Mouse (Mus musculus) kidney, embryonic 16.5 days (tissue): ENCODE data around the gene Tbl3. TPM values are rescaled to one million over a fixed set of nuclear protein-coding genes. Genes with fewer than 3 reads are reported as not detected.
A peak's percentile ranks its signal among the peaks of the same experiment; 100 is the strongest.
"Not testable (repeated sequence)": the region's sequence is repeated elsewhere in the genome, so short reads cannot be mapped to it uniquely, and the experiment has no call there.

ENCODE experiments used
- ATAC-seq: fragments of 200-750 bp; cut with Nextera tagmentation; 2 replicates; pipeline ENCODE4 v1.8.0; 2017; ENCODE audit warnings: moderate TSS enrichment; ENCODE audit not compliant: low FRiP score, low TSS enrichment
- H3K27ac ChIP-seq: fragments of 300-500 bp; sonication (generic); 2 replicates; pipeline ENCODE4 v1.5.1; 2014; ENCODE audit warnings: low read length
- H3K27me3 ChIP-seq: fragments of 300-500 bp; sonication (generic); 2 replicates; pipeline ENCODE4 v1.6.1; 2014; ENCODE audit warnings: low read length, control low read depth, mixed read lengths; ENCODE audit not compliant: insufficient read depth
- H3K36me3 ChIP-seq: fragments of 300-500 bp; sonication (generic); 2 replicates; pipeline ENCODE4 v1.6.1; 2014; ENCODE audit warnings: low read length, control low read depth, mixed read lengths; ENCODE audit not compliant: insufficient read depth
- H3K4me1 ChIP-seq: fragments of 300-500 bp; sonication (generic); 2 replicates; pipeline ENCODE4 v1.6.1; 2014; ENCODE audit warnings: low read length, control low read depth, mixed read lengths; ENCODE audit not compliant: insufficient read depth
- H3K4me2 ChIP-seq: fragments of 300-500 bp; sonication (generic); replicated peaks from 2 replicates; pipeline ENCODE4 v1.6.1; 2014; ENCODE audit warnings: low read depth, low read length
- H3K4me3 ChIP-seq: fragments of 300-500 bp; sonication (generic); 2 replicates; pipeline ENCODE4 v1.5.1; 2014; ENCODE audit warnings: mild to moderate bottlenecking, low read length
- H3K9ac ChIP-seq: fragments of 300-500 bp; sonication (generic); replicated peaks from 2 replicates; pipeline ENCODE4 v1.6.1; 2014; ENCODE audit warnings: low read length
- H3K9me3 ChIP-seq: fragments of 300-500 bp; sonication (generic); 2 replicates; pipeline ENCODE4 v1.6.1; 2016; ENCODE audit warnings: low read length, control low read depth
- WGBS: fragments of 180-500 bp; shearing (Covaris S2); extraction: QIAGEN DNeasy Blood & Tissue Kit; methylation state at CpG from one replicate; pipeline ENCODE4 v1.1.7; 2014; 5-methylcytosine and 5-hydroxymethylcytosine counted together
- polyA plus RNA-seq: library from polyadenylated mRNA; unstranded; fragments of >200 nt; fragmentation: Nextera tagmentation; extraction: Ambion mirVana; gene quantifications from 2 replicates; pipeline ENCODE4 v1.2.1, GENCODE M21; 2015

The Tbl3 gene
- polyA plus RNA-seq, 1 experiment from 2014 or later: 107 TPM

DNA sequence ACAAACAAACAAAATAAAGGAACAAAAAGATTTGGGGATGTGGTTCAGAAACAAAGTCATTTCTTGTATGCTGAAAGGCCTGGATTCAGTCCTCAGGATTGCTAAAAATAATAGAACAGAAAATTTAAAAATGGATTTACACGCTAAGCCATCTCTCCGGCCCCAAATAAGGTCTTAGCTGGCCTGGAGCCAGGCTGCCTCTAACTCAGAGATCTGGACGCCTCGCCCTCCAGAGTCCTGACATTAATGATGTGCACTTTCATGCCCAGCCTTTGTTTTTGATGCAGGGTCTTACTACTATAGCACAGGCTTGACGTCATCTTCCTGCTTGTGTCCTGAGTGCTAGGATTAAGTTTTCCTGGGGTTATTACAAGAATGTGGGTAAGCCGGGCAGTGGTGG lies 21.6 kb upstream of the Tbl3 start:
- Histone ChIP-seq H3K36me3 (no peaks in the 10 kb centered on the region), H3K4me3 (no peak overlapping the region), H3K9me3 (no peaks in the 10 kb centered on the region), H3K4me1 (no peaks in the 10 kb centered on the region), H3K9ac (no peak overlapping the region), H3K27me3 (no peaks in the 10 kb centered on the region), H3K27ac (no peak overlapping the region), H3K4me2 (no peak overlapping the region)
- no peak for ATAC-seq
- whole genome bisulfite sequencing: 71% methylated on average over 6 of the region's 6 CpGs

GRCm38 (mm10) chr17:24728184-24728583 lies 20.7 kb upstream of the Tbl3 start:
- peaks cover 3% of the 10 kb centered on the region for H3K4me1 ChIP-seq
- H3K9me3 ChIP-seq: no peaks in the 10 kb centered on the region
- no peaks in the 10 kb centered on the region for H3K36me3 ChIP-seq
- H3K4me3 ChIP-seq: no peak overlapping the region
- no peaks in the 10 kb centered on the region for H3K27me3 ChIP-seq
- no peak overlapping the region for H3K9ac ChIP-seq
- H3K4me2 ChIP-seq: no peak overlapping the region
- ATAC-seq: no peak
- 75% methylated on average over 17 of the region's 17 CpGs for WGBS
- no peak overlapping the region for H3K27ac ChIP-seq

GRCm38 (mm10) chr17:24727618-24728017 lies 20.2 kb upstream of the Tbl3 start, which contains the start of gene Rpl3l:
Rpl3l (plus strand) TSS chr17:24727820.
- ATAC-seq: no peak
- WGBS: 69% methylated on average over 2 of the region's 2 CpGs

DNA sequence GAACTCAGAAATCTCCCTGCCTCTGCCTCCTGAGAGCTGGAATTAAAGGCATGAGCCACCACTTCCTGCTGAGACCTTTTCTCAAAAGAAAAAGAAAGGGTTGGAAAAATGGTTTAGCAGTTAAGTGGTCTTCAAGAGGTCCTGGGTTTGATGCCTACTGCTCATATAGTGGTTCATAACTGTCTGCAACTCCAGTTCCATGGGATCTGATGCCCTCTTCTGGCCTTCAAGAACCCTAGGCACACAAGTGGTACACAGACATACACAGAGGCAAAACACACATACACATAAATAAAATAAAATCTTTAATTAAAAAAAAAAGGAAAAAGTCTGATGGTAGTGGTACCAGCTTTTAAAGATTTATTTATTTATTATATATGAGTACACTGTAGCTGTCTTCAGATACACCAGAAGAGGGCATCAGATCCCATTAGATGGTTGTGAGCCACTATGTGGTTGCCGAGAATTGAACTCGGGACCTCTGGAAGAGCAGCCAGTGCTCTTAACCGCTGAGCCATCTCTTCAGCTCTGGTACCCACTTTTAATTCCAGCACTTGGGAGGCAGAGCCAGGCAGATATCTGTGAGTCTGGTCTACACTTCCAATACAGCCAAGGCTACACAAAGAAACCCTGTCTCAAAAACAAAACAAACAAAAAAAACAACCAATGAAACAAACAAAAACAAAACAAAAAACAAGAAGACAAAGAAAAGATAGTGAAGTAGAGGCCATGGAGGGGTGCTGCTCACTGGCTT lies 18.4 kb upstream of the Tbl3 start:
- 70% methylated on average over 3 of the region's 3 CpGs for WGBS
- no peak overlapping the region for H3K9ac ChIP-seq
- H3K27me3 ChIP-seq: no peaks in the 10 kb centered on the region
- no peak for ATAC-seq
- H3K9me3 ChIP-seq: no peaks in the 10 kb centered on the region
- H3K4me3 ChIP-seq: no peak overlapping the region
- no peak overlapping the region for H3K4me2 ChIP-seq
- H3K27ac ChIP-seq: no peak overlapping the region
- peaks cover 25% of the 10 kb centered on the region for H3K4me1 ChIP-seq
- H3K36me3 ChIP-seq: peaks cover 16% of the 10 kb centered on the region

More at GRCm38 (mm10) chr17:24727618-24728017, 20.2 kb upstream of the Tbl3 start, which contains the start of gene Rpl3l:
- Histone ChIP-seq H3K4me2 (no peak within 1 kb of the TSS), H3K36me3 (0 out of 2 replicates have a peak, but pooled peaks cover 1% of the 10 kb centered on the region), H3K9ac (no peak within 1 kb of the TSS; the same call in 1 of the 2 replicates), H3K4me3 (no peak within 1 kb of the TSS), H3K9me3 (no peaks in the 10 kb centered on the region), H3K4me1 (peaks cover 9% of the 10 kb centered on the region), H3K27me3 (no peaks in the 10 kb centered on the region), H3K27ac (no peak within 1 kb of the TSS)

- ATAC-seq: peak; percentile 75
These were observed 16.7 kb upstream of the Tbl3 start, which contains the start of gene Ndufb10 for GRCm38 (mm10) chr17:24724184-24724583. Ndufb10 (minus strand) TSS chr17:24724478.

GRCm38 (mm10) chr17:24723881-24724180 lies 16.4 kb upstream of the Tbl3 start:
- Histone ChIP-seq H3K4me1 (peaks cover 27% of the 10 kb centered on the region), H3K9ac (peak overlapping the region; percentile 87), H3K36me3 (peaks cover 16% of the 10 kb centered on the region), H3K27ac (peak overlapping the region; percentile 87), H3K4me3 (peak overlapping the region; percentile 96), H3K9me3 (no peaks in the 10 kb centered on the region), H3K4me2 (peak overlapping the region; percentile 82), H3K27me3 (no peaks in the 10 kb centered on the region)
- WGBS: under 1% methylated on average over 15 of the region's 15 CpGs
- peak; percentile 8 for ATAC-seq

More at GRCm38 (mm10) chr17:24724184-24724583, 16.7 kb upstream of the Tbl3 start, which contains the start of gene Ndufb10:
- H3K9me3 ChIP-seq: no peaks in the 10 kb centered on the region
- peaks cover 25% of the 10 kb centered on the region for H3K4me1 ChIP-seq
- peaks cover 16% of the 10 kb centered on the region for H3K36me3 ChIP-seq
- no peaks in the 10 kb centered on the region for H3K27me3 ChIP-seq
- 0% methylated on average over 30 of the region's 30 CpGs for WGBS
- peak within 1 kb of the TSS; percentile 96 for H3K4me3 ChIP-seq
- H3K27ac ChIP-seq: peak within 1 kb of the TSS; percentile 87
- H3K4me2 ChIP-seq: peak within 1 kb of the TSS; percentile 82
- peak within 1 kb of the TSS; percentile 87 for H3K9ac ChIP-seq

- H3K27ac ChIP-seq: peak overlapping the region; percentile 87
- WGBS: under 1% methylated on average over 12 of the region's 12 CpGs
- peaks cover 16% of the 10 kb centered on the region for H3K36me3 ChIP-seq
- H3K4me2 ChIP-seq: peak overlapping the region; percentile 82
- peak overlapping the region; percentile 96 for H3K4me3 ChIP-seq
- H3K27me3 ChIP-seq: no peaks in the 10 kb centered on the region
- no peaks in the 10 kb centered on the region for H3K9me3 ChIP-seq
- H3K4me1 ChIP-seq: peaks cover 32% of the 10 kb centered on the region
- peak overlapping the region; percentile 87 for H3K9ac ChIP-seq
- no peak for ATAC-seq
These were observed 15.8 kb upstream of the Tbl3 start for GRCm38 (mm10) chr17:24723122-24723880.

DNA sequence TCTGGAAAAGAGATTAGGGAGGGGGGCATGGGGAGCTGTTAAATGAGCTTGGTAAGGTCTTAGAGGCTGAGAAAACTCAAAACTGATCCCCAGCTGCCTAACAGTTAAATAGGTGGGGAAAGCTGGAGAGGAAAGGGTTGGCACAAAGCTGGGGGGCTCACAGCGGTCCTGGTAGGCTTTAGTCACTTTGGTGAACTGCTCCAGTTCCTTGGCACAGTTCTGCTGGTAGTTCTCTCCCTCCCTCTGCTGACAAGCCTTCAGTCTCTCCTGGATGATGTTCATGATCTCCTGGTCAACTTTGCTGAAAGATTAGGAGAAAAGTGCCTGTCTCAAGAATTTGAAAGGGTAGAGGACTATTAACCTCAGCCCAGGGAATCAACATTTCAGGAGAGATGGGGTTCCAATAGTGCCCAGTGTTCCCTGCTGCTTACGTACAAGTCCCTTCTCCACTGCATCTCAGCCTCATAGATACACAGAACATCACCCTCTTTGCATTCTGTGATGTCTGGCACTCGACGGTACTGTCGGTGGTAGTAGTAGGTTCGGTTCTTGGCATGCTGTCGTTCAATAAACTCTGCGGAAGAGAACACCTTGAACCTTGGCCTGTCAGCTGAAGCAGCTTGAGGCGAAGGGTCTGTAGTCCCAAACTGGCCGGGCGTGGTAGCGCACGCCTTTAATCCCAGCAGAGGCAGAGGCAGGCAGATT lies 14.9 kb upstream of the Tbl3 start:
- H3K27ac ChIP-seq: peak overlapping the region; percentile 33; the same call in 1 of the 2 replicates

DNA sequence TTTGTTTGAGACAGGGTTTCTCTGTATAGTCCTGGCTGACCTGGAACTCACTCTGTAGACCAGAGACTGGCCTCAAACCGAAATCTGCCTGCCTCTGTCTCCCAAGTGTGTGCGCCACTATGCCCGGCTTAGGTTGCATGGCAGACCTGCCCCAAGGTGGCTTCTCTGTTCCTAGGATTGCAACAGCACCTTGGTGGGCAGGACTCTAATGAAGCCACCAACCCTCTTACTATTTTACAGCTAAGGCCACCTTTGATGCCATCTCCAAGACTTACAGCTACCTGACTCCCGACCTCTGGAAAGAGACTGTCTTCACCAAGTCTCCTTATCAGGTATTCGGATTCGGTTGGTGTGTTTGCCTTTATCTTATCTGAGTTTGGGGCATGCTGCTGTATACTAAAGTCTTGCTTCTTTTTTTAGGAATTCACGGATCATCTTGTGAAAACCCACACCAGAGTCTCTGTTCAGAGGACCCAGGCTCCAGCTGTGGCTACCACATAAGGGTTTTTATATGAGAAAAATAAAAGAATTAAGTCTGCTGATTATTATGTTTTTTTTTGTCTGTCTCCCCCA lies 14.0 kb upstream of the Tbl3 start:
- H3K9ac ChIP-seq: peak overlapping the region; percentile 70
- H3K4me3 ChIP-seq: peak overlapping the region; percentile 96
- H3K27me3 ChIP-seq, H3K9me3 ChIP-seq, H3K27ac ChIP-seq, ATAC-seq: not testable (repeated sequence)
- H3K4me1 ChIP-seq: peaks cover 32% of the 10 kb centered on the region
- H3K36me3 ChIP-seq: peaks cover 20% of the 10 kb centered on the region
- H3K4me2 ChIP-seq: peak overlapping the region; percentile 82
- 53% methylated on average over 7 of the region's 7 CpGs for WGBS

More for the DNA sequence above, 14.9 kb upstream of the Tbl3 start:
- Histone ChIP-seq H3K9me3 (no peaks in the 10 kb centered on the region), H3K4me3 (peak overlapping the region; percentile 96), H3K4me1 (peaks cover 32% of the 10 kb centered on the region), H3K9ac (peak overlapping the region; percentile 70; the same call in 1 of the 2 replicates), H3K4me2 (peak overlapping the region; percentile 82), H3K27me3 (no peaks in the 10 kb centered on the region), H3K36me3 (peaks cover 20% of the 10 kb centered on the region)
- ATAC-seq: no peak
- 36% methylated on average over 13 of the region's 13 CpGs for whole genome bisulfite sequencing
